Mouse (Mus musculus) heart, postnatal 0 days (tissue): ENCODE measurements around the gene Aff2. TPM values are rescaled to one million over a fixed set of nuclear protein-coding genes. Genes with fewer than 3 reads are reported as not detected.

Source experiments
- ATAC-seq: fragments of 200-750 bp; cut with Nextera tagmentation; 2 replicates; pipeline ENCODE4 v1.8.0; 2017; ENCODE audit warnings: low read depth, moderate number of reproducible peaks, moderate library complexity; ENCODE audit not compliant: insufficient read depth
- DNase-seq: peaks from one replicate; pipeline ENCODE4 v3.0.0-alpha.2; 2016; ENCODE audit warnings: low spot score
- H3K27ac ChIP-seq: fragments of 300-500 bp; sonication (generic); 2 replicates; pipeline ENCODE4 v1.5.1; 2014; ENCODE audit warnings: low read depth, mild to moderate bottlenecking
- H3K27me3 ChIP-seq: fragments of 300-500 bp; sonication (generic); 2 replicates; pipeline ENCODE4 v1.6.1; 2014; ENCODE audit warnings: low read length, mixed read lengths; ENCODE audit not compliant: control insufficient read depth, insufficient read depth
- H3K36me3 ChIP-seq: fragments of 300-500 bp; sonication (generic); replicated peaks from 2 replicates; pipeline ENCODE4 v1.6.1; 2014; ENCODE audit warnings: low read length, mixed read lengths; ENCODE audit not compliant: control insufficient read depth, insufficient read depth
- H3K4me1 ChIP-seq: fragments of 300-500 bp; sonication (generic); 2 replicates; pipeline ENCODE4 v1.6.1; 2014; ENCODE audit warnings: antibody characterized with exemption; ENCODE audit not compliant: control insufficient read depth, insufficient read depth
- H3K4me2 ChIP-seq: fragments of 300-500 bp; sonication (generic); 2 replicates; pipeline ENCODE4 v1.6.1; 2014; ENCODE audit warnings: low read depth, mild to moderate bottlenecking, low read length, moderate library complexity
- H3K4me3 ChIP-seq: fragments of 300-500 bp; sonication (generic); 2 replicates; pipeline ENCODE4 v1.5.1; 2014; ENCODE audit warnings: low read depth, low read length
- H3K9ac ChIP-seq: fragments of 300-500 bp; sonication (generic); replicated peaks from 2 replicates; pipeline ENCODE4 v1.6.1; 2014; ENCODE audit warnings: low read depth, low read length, mixed read lengths
- H3K9me3 ChIP-seq: fragments of 300-500 bp; sonication (generic); replicated peaks from 2 replicates; pipeline ENCODE4 v1.6.1; 2016; ENCODE audit warnings: low read length; ENCODE audit not compliant: control insufficient read depth
- CTCF ChIP-seq: IDR thresholded peaks from 2 replicates; pipeline ENCODE4 v1.5.1; 2016; ENCODE audit warnings: antibody characterized with exemption, control low read depth, low read depth
- EP300 ChIP-seq: IDR thresholded peaks from 2 replicates; pipeline ENCODE4 v1.6.1; 2016; ENCODE audit warnings: antibody characterized with exemption, low read depth
- WGBS: fragments of 180-500 bp; shearing (Covaris S2); extraction: QIAGEN DNeasy Blood & Tissue Kit; methylation state at CpG from one replicate; pipeline ENCODE4 v1.1.7; 2014; 5-methylcytosine and 5-hydroxymethylcytosine counted together
- polyA plus RNA-seq: library from polyadenylated mRNA; unstranded; fragments of >200 nt; fragmentation: Nextera tagmentation; extraction: Ambion mirVana; gene quantifications from 2 replicates; pipeline ENCODE4 v1.2.1, GENCODE M21; 2015
- total RNA-seq: library from RNA; depleted of rRNA; stranded (reverse); fragments of >200 nt; gene quantifications from 2 replicates; pipeline ENCODE4 v1.2.3, GENCODE M21; 2014; ENCODE audit warnings: low replicate concordance

Aff2 gene
- total and polyA plus RNA-seq, 2 experiments from 2014 or later = 3.1 TPM

GRCm38 (mm10) chrX:69818188-69818587 lies 458.1 kb downstream of the Aff2 start:
- Histone ChIP-seq H3K36me3 (no peaks in the 10 kb centered on the region), H3K9me3 (no peaks in the 10 kb centered on the region), H3K4me3 (no peak overlapping the region), H3K27ac (no peak overlapping the region), H3K4me2 (no peak overlapping the region), H3K9ac (no peak overlapping the region), H3K27me3 (no peaks in the 10 kb centered on the region), H3K4me1 (no peaks in the 10 kb centered on the region)
- DNase-seq = no peak
- 66% methylated on average over 5 of the region's 5 CpGs for WGBS
- no peak for ATAC-seq
- TF ChIP-seq CTCF (no peak), EP300 (no peak)

- no peak overlapping the region for H3K4me3 ChIP-seq
- H3K4me2 ChIP-seq = no peak overlapping the region
- no peak overlapping the region for H3K9ac ChIP-seq
- no peaks in the 10 kb centered on the region for H3K36me3 ChIP-seq
- ATAC-seq = no peak
- no peak for TF ChIP-seq CTCF
- TF ChIP-seq EP300 = no peak
- no peaks in the 10 kb centered on the region for H3K27me3 ChIP-seq
- whole genome bisulfite sequencing = 90% methylated on average over 5 of the region's 5 CpGs
- no peaks in the 10 kb centered on the region for H3K4me1 ChIP-seq
- no peak for DNase-seq
- no peaks in the 10 kb centered on the region for H3K9me3 ChIP-seq
- H3K27ac ChIP-seq = no peak overlapping the region
Measured at GRCm38 (mm10) chrX:69867601-69868000, 507.5 kb downstream of the Aff2 start.

GRCm38 (mm10) chrX:69891713-69892112 lies 531.6 kb downstream of the Aff2 start:
- 62% methylated on average over 3 of the region's 3 CpGs for WGBS
- H3K9me3 ChIP-seq = no peaks in the 10 kb centered on the region
- no peak overlapping the region for H3K4me3 ChIP-seq
- no peak for ATAC-seq
- DNase-seq = no peak
- H3K9ac ChIP-seq = no peak overlapping the region
- H3K4me2 ChIP-seq = no peak overlapping the region
- H3K27ac ChIP-seq = no peak overlapping the region
- no peak for TF ChIP-seq CTCF
- no peak for TF ChIP-seq EP300
- H3K4me1 ChIP-seq = no peaks in the 10 kb centered on the region
- H3K36me3 ChIP-seq = no peaks in the 10 kb centered on the region
- no peaks in the 10 kb centered on the region for H3K27me3 ChIP-seq
